Mouse (Mus musculus) spleen, embryonic (tissue): ENCODE results near the gene Gm6096.

Experiments used
- CTCF ChIA-PET: fragments of 350-600 bp; sonication (Branson Sonifier 250); formaldehyde crosslinking; loops from one replicate; lab custom pipeline; 2022; lab: Charles Lee

The Gm6096 gene

GRCm38 (mm10) chr7:34234610-34235561 lies 16.0 kb upstream of the Gm6096 start:
- CTCF ChIA-PET, result no interaction called here

GRCm38 (mm10) chr7:34235602-34236001 lies 15.2 kb upstream of the Gm6096 start:
- CTCF ChIA-PET, result no interaction called here

DNA sequence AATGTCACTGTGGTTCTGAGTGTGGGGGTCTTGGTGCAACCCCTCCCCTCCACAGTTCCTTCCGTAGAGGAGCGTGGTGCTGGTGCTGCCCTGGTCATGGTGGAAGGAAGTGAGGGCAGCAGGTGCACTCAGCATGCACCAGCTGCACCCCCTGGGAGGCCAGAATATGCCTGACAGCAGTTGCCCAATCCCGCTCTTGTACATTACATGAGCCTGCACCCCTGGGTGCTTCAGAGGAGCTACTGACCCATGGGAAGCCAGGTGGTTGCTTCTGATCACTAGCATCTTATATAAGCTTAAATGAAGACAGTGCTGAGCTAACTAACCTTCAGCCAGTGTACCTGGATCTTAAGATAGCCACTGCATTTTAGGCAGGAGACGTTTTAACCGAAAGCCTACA lies 12.8 kb upstream of the Gm6096 start:
- CTCF ChIA-PET, result no interaction called here

DNA sequence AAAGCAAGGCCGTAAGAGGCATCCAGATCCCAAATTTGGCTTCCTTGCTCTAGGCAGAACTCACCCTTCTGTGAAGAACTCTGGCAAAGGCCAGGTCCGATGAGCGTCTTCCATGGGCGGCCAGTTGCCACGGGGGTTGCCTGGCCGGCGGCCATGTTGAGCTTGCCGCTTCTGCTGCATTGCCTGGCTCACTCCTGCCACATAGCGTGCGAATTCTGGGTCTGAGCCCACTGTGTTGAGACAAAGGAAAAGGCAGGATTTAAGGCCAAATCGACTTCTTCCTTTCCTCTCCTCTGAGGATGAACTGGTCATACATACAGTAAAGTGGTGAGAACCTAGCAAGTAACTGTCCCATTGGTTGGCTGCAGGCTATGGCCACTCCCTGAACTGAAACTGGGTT lies 8.7 kb upstream of the Gm6096 start:
- CTCF ChIA-PET, result no interaction called here

GRCm38 (mm10) chr7:34246870-34247499 lies 3.9 kb upstream of the Gm6096 start:
- CTCF ChIA-PET, result interaction anchor here (0.6 kb wide), 1 partner anchor 13 kb away, joined by 3 read pairs; no protein-coding TSS in a partner anchor

DNA sequence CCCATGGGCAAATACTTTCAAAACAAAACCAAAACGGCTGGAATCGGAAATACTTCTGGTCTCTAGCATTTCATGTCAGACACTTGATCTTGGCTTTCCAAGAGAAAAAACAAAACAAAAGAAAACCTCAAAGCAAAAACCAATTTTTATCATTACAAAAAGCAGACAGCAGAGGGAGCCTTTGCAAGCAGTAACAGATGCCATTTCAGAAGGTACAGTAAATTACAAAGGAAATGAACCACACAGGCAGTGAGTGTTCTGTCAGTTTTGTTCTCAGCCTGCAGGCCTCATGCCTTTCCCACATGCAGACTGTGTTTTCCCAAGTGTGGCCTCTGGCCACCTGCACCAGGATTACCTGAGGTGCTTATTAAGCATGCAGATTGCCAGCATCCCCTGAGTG lies 1.2 kb downstream of the Gm6096 start:
- CTCF ChIA-PET, result no interaction called here

GRCm38 (mm10) chr7:34255137-34255536 lies 4.3 kb downstream of the Gm6096 start:
- CTCF ChIA-PET, result no interaction called here

DNA sequence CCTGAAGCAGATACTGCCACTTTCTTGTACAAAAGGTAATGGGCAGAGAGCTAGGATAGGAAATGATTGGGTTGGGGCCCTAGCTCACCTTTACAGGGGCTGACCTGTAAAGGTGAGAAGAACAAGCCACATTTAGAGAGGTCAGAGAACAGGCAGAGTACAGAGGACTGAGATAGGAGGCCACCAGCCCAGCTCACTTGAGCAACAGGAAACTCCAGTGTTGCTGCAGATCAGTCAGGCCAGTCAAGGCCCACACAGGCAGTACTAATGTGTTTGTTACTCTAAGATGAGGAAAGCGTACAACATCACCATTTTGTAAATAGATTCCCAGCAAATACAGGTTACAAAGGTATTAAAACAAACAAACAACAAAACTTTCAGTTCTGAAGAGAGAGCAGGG lies 5.1 kb downstream of the Gm6096 start:
- CTCF ChIA-PET, result no interaction called here

DNA sequence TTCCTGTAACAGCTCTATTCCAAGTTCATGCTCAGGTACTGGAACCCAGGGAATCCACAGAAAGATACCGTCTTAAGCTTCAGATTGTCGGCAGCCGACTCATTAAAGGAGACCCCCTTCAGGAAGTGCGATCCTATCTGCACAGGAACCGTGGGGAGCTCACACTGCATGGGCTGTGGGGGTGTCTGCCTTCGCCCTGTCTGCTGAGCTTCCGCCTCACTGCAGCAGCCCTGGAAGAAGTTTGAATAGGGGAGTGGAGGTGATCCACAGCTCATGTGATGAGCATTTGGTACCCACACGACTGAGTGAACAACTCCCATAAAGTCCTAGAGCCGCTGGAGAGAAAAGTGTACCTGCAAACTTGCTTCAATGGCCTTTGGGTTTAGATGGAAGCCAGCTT lies 6.4 kb downstream of the Gm6096 start:
- CTCF ChIA-PET, result no interaction called here

GRCm38 (mm10) chr7:34258407-34258806 lies 7.6 kb downstream of the Gm6096 start:
- CTCF ChIA-PET, result no interaction called here

- CTCF ChIA-PET, result interaction anchor here (1.0 kb wide), 1 partner anchor 31 kb away, joined by 3 read pairs; no protein-coding TSS in a partner anchor
Measured at GRCm38 (mm10) chr7:34263437-34263836, 12.6 kb downstream of the Gm6096 start.

GRCm38 (mm10) chr7:34265876-34266346 lies 15.1 kb downstream of the Gm6096 start:
- CTCF ChIA-PET, result interaction anchor here (0.5 kb wide), 1 partner anchor 92 kb away, joined by 4 read pairs; no protein-coding TSS in a partner anchor

DNA sequence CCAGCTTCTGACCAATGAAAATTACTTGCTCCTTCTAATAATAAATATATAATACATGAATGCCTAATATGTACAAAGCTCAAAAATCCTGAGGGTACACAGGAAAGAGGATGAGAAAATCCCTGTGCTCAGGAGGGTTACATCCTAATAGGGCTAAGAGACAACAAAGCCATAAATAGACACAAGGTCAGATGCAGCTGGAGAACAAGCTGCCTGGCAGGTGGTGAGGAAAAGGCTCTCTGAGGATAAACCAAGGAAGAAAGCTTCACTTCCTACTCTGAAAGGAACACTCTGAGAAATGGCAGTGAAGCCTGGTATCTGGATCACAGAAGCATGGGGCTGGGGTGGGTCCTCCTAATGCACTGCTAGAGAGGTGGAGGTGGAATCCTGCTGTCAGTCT lies 15.6 kb downstream of the Gm6096 start:
- CTCF ChIA-PET, result interaction anchor here (1.0 kb wide), 1 partner anchor 139 kb away, joined by 3 read pairs; no protein-coding TSS in a partner anchor

DNA sequence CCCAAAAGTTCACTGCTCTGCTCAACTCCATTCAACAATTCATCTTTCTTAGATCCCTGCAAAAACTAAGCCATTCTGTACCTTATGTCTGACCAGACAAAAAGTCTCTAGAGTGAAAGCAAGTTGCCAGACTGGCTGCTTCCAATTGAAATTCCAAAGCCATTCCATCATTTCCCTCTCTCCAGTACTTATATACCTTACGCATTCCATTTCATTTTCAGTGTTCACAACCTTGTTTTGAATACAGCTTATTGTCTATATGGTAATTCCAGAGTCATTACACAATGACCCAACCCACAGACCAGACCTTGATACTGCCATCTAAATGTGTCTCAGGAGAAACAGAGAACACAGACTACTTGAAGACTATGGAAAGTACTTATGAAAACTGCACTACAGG lies 17.6 kb downstream of the Gm6096 start:
- CTCF ChIA-PET, result no interaction called here

GRCm38 (mm10) chr7:34272465-34272864 lies 21.6 kb downstream of the Gm6096 start:
- CTCF ChIA-PET, result interaction anchor here (0.6 kb wide), 2 partner anchors 35 to 75 kb away, joined by 5 read pairs; no protein-coding TSS in a partner anchor

DNA sequence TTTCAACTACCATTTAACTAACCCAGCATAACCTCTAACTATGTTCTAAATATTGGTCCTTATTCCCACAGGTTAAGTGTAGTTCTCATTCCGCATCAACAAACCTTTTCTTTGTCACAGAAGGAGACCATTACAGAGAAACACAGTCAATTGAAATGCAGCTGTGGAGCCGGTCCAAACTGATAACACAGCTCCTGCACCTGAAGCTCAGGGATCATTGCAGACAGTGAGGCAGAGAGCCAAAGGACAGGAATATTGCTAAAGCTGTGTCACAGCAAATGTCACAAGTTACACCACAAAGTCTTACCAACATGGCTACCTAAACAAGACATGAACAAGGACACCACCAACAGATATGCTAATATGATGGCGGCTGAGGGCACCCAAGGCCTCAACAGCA lies 25.2 kb downstream of the Gm6096 start:
- CTCF ChIA-PET, result no interaction called here

DNA sequence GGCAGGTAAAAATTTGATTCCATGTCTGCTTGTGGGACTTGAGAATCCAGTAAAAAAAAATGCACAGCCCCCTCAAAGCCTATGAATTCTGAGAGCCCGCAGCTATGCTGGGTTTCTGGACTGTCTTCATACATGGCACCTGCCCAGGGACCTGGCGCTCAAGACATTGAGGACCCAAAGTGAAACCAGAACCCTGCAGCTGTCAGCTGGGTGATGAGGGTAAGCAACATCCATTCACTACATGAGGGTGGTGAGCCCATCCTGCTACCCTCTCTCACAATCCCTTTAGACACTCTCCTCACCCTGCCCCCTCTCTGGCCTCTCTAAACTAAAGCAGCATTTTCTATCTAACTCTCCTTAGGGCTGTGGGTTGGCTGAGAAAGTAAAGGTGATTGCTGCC lies 26.8 kb downstream of the Gm6096 start:
- CTCF ChIA-PET, result no interaction called here

DNA sequence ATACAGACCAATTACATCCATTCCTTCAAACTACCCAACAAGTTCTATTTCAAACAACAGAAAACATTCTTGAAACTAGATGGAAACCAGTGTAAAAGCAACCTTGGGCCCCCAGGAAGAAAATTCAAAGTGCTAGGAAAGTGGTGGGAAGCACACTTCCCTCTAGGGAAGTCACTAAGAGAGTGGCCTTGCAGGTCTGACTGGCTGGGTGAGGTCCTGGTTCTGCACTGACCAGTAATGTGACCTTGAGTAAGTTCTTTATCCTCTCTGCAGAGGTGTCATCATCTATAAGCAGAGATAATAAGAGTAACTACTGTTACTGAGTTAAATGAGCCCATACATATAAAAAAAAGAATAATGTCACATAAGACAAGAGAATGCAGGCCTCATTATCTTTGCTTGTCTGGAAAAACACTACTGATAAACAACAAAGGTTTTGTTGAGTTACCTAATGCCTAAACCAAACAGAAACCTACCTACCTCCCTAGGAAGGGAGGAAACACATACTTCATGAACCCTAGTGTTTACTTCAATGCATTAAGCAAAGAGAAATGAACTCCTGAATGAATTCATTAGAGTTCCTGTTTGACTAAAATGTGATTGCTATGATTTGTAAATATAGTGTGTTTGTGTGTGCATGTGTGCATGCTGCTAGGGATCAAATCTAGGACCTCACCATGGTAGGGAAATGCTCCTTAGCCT lies 39.8 kb downstream of the Gm6096 start:
- CTCF ChIA-PET, result no interaction called here

- CTCF ChIA-PET, result no interaction called here
Measured at GRCm38 (mm10) chr7:34291265-34291664, 40.4 kb downstream of the Gm6096 start.

DNA sequence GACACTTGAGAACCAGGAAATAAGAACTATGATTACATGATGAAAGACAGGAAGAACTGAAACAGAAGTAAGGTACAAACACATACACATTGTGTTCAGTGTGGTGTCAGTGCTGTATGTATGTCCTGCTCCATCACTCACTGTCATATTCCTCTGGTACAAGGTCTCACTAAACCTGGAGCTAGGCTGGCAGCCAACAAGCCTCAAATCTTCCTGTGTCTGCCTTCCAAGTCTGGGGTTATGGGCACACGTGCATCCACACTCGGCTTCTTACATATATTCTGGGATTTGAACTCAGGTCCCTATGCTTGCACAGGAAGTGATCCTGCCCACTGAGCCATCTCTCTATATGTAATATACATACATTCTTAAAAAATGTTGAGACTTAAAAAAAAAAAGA lies 41.8 kb downstream of the Gm6096 start:
- CTCF ChIA-PET, result no interaction called here

DNA sequence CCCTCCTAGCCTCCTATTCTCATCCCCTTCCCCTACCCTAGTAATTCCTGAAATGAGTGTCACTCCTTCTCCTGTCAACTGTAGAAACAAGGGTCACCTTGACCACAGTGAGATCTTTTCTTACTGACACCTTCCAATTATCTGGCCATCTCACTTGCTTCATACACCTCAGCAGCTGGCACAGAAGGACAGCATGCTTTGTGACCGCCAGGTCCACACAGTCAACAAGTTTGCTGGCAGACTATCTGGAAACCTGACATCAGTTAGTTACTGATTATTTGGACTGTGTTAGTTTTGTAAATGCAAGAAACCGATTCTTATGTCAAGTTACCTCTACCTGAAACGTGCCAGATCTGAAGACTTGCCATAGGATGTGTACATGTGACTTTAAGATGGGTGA lies 45.3 kb downstream of the Gm6096 start:
- CTCF ChIA-PET, result no interaction called here

GRCm38 (mm10) chr7:34298818-34299217 lies 48.0 kb downstream of the Gm6096 start:
- CTCF ChIA-PET, result no interaction called here
